Mouse (Mus musculus) myocyte (in vitro differentiated cells): ENCODE results near the gene Ap2a2. TPM values are rescaled to one million over a fixed set of nuclear protein-coding genes. Genes with fewer than 3 reads are reported as not detected.

Experiments
- H3K27me3 ChIP-seq: one replicate; pipeline ENCODE4 v1.6.1; 2011; ENCODE audit not compliant: control insufficient read depth, insufficient read depth, insufficient read length
- H3K36me3 ChIP-seq: one replicate; pipeline ENCODE4 v1.6.1; 2011; ENCODE audit not compliant: control insufficient read depth, insufficient read depth
- H3K4me2 ChIP-seq: one replicate; pipeline ENCODE4 v1.6.1; 2011; ENCODE audit warnings: low read depth, control low read depth
- H3K4me3 ChIP-seq: one replicate; pipeline ENCODE4 v1.5.1; 2011; ENCODE audit warnings: mild to moderate bottlenecking, control low read depth, moderate library complexity
- H3K79me2 ChIP-seq: one replicate; pipeline ENCODE4 v1.6.1; 2011; ENCODE audit not compliant: control insufficient read depth, insufficient read depth
- H3ac ChIP-seq: one replicate; pipeline ENCODE4 v1.6.1; 2011; ENCODE audit not compliant: control insufficient read depth, insufficient read length
- CEBPB ChIP-seq: IDR thresholded peaks from 2 replicates; pipeline ENCODE4 v1.6.1; 2011; ENCODE audit warnings: mild to moderate bottlenecking, moderate library complexity; ENCODE audit not compliant: poor library complexity, insufficient read depth, severe bottlenecking
- E2F4 ChIP-seq: IDR thresholded peaks from one replicate; pipeline ENCODE4 v1.6.1; 2011; ENCODE audit warnings: mild to moderate bottlenecking, control low read depth, moderate library complexity; ENCODE audit not compliant: insufficient read depth
- MAX ChIP-seq: IDR thresholded peaks from one replicate; pipeline ENCODE4 v1.6.1; 2011; ENCODE audit warnings: low read depth, mild to moderate bottlenecking, control low read depth
- MYOD1 ChIP-seq, 3 experiments: IDR thresholded peaks; one replicate each; pipeline ENCODE4 v1.6.1; 2011; ENCODE audit warnings: control low read depth in 2 of 3, low read depth in 2 of 3, mild to moderate bottlenecking in 2 of 3, moderate library complexity in 1 of 3; ENCODE audit not compliant: insufficient read length in 2 of 3, control insufficient read depth in 1 of 3
- MYOG ChIP-seq, 3 experiments: IDR thresholded peaks; one replicate each; pipeline ENCODE4 v1.6.1; 2011; ENCODE audit warnings: control low read depth in 2 of 3, low read depth in 2 of 3, mild to moderate bottlenecking in 2 of 3; ENCODE audit not compliant: insufficient read length in 2 of 3, control insufficient read depth in 1 of 3, insufficient read depth in 1 of 3
- POLR2A ChIP-seq: IDR thresholded peaks from one replicate; pipeline ENCODE4 v1.6.1; 2011; ENCODE audit warnings: low read depth, mild to moderate bottlenecking, control low read depth, moderate library complexity; ENCODE audit not compliant: insufficient read length
- POLR2AphosphoS2 ChIP-seq: IDR thresholded peaks from one replicate; pipeline ENCODE4 v1.6.1; 2011; ENCODE audit warnings: low read depth, control low read depth; ENCODE audit not compliant: insufficient read length
- REST ChIP-seq: IDR thresholded peaks from one replicate; pipeline ENCODE4 v1.6.1; 2011; ENCODE audit warnings: mild to moderate bottlenecking, control low read depth, moderate library complexity; ENCODE audit not compliant: insufficient read depth, insufficient read length
- SRF ChIP-seq: IDR thresholded peaks from one replicate; pipeline ENCODE4 v1.6.1; 2011; ENCODE audit warnings: low read depth; ENCODE audit not compliant: control insufficient read depth, insufficient read length
- TCF12 ChIP-seq: IDR thresholded peaks from one replicate; pipeline ENCODE4 v1.6.1; 2011; ENCODE audit warnings: mild to moderate bottlenecking, control low read depth; ENCODE audit not compliant: poor library complexity, insufficient read depth, severe bottlenecking
- TCF3 ChIP-seq: IDR thresholded peaks from one replicate; pipeline ENCODE4 v1.6.1; 2011; ENCODE audit warnings: low read depth, control low read depth; ENCODE audit not compliant: insufficient read length
- USF1 ChIP-seq: IDR thresholded peaks from one replicate; pipeline ENCODE4 v1.6.1; 2011; ENCODE audit warnings: low read depth, mild to moderate bottlenecking, control low read depth, moderate library complexity
- polyA plus RNA-seq: library from polyadenylated mRNA; unstranded; fragments of >200 nt; fragmentation: generic; extraction: Trizol; gene quantifications from one replicate; pipeline ENCODE4 v1.2.1, GENCODE M21; 2012; ENCODE audit warnings: missing spikeins

The Ap2a2 gene
- polyA plus RNA-seq, 1 experiment: 89.2 TPM

- Histone ChIP-seq H3K79me2 (peaks cover 100% of the 10 kb centered on the region), H3K4me2 (no peak overlapping the region), H3K4me3 (no peak overlapping the region), H3K27me3 (no peaks in the 10 kb centered on the region), H3ac (no peak overlapping the region), H3K36me3 (peaks cover 5% of the 10 kb centered on the region)
- TF ChIP-seq MAX (no peak), MYOD1 (IDR thresholded peaks at IDR 0.05; ENCODE audit: control insufficient read depth in 1 of 3, insufficient read length in 2 of 3, low read depth in 2 of 3) (no peak), POLR2A (no peak), REST (no peak), POLR2AphosphoS2 (no peak), TCF12 (no peak), E2F4 (no peak), USF1 (no peak), TCF3 (no peak), CEBPB (no peak), MYOG (IDR thresholded peaks at IDR 0.05; ENCODE audit: control insufficient read depth in 1 of 3, insufficient read depth in 1 of 3, insufficient read length in 2 of 3, low read depth in 2 of 3) (no peak), SRF (no peak)
Measured at GRCm38 (mm10) chr7:141578943-141579342, 17.0 kb downstream of the Ap2a2 start.

- TF ChIP-seq SRF (no peak), E2F4 (no peak), MYOD1 (IDR thresholded peaks at IDR 0.05; ENCODE audit: control insufficient read depth in 1 of 3, insufficient read length in 2 of 3, low read depth in 2 of 3) (no peak), REST (no peak), POLR2A (no peak), MYOG (IDR thresholded peaks at IDR 0.05; ENCODE audit: control insufficient read depth in 1 of 3, insufficient read depth in 1 of 3, insufficient read length in 2 of 3, low read depth in 2 of 3) (no peak), CEBPB (no peak), TCF12 (no peak), POLR2AphosphoS2 (no peak), USF1 (no peak), TCF3 (no peak), MAX (no peak)
Measured at GRCm38 (mm10) chr7:141581323-141581722, 19.4 kb downstream of the Ap2a2 start.

GRCm38 (mm10) chr7:141584048-141584841, 22.3 kb downstream of the Ap2a2 start:
- H3K27me3 ChIP-seq: no peaks in the 10 kb centered on the region
- no peak overlapping the region for H3K4me3 ChIP-seq
- no peak overlapping the region for H3ac ChIP-seq
- H3K4me2 ChIP-seq: no peak overlapping the region
- peaks cover 88% of the 10 kb centered on the region for H3K79me2 ChIP-seq
- TF ChIP-seq MAX (no peak), USF1 (no peak), CEBPB (no peak), SRF (no peak), TCF12 (no peak), POLR2AphosphoS2 (no peak), POLR2A (no peak), TCF3 (no peak), REST (no peak), MYOD1 (IDR thresholded peaks at IDR 0.05; ENCODE audit: control insufficient read depth in 1 of 3, insufficient read length in 2 of 3, low read depth in 2 of 3) (no peak), MYOG (IDR thresholded peaks at IDR 0.05; ENCODE audit: control insufficient read depth in 1 of 3, insufficient read depth in 1 of 3, insufficient read length in 2 of 3, low read depth in 2 of 3) (no peak), E2F4 (no peak)
- H3K36me3 ChIP-seq: peaks cover 6% of the 10 kb centered on the region

More at GRCm38 (mm10) chr7:141581323-141581722, 19.4 kb downstream of the Ap2a2 start:
- Histone ChIP-seq H3ac (no peak overlapping the region), H3K27me3 (no peaks in the 10 kb centered on the region), H3K79me2 (peaks cover 100% of the 10 kb centered on the region), H3K4me2 (no peak overlapping the region), H3K36me3 (peaks cover 5% of the 10 kb centered on the region), H3K4me3 (no peak overlapping the region)

- peaks cover 77% of the 10 kb centered on the region for H3K79me2 ChIP-seq
- H3K36me3 ChIP-seq: peaks cover 10% of the 10 kb centered on the region
- H3K4me2 ChIP-seq: no peak overlapping the region
- no peak overlapping the region for H3ac ChIP-seq
- no peak for TF ChIP-seq SRF
- TF ChIP-seq USF1: no peak
- no peak for TF ChIP-seq E2F4
- no peak for TF ChIP-seq MAX
- no peak for TF ChIP-seq POLR2AphosphoS2
- no peak for TF ChIP-seq MYOG (IDR thresholded peaks at IDR 0.05; ENCODE audit: control insufficient read depth in 1 of 3, insufficient read depth in 1 of 3, insufficient read length in 2 of 3, low read depth in 2 of 3)
- H3K4me3 ChIP-seq: no peak overlapping the region
- no peaks in the 10 kb centered on the region for H3K27me3 ChIP-seq
Measured at GRCm38 (mm10) chr7:141585288-141585687, 23.3 kb downstream of the Ap2a2 start.
